Mouse (Mus musculus): ENCODE results near the gene Mprip. TPM values are rescaled to one million over a fixed set of nuclear protein-coding genes. Genes with fewer than 3 reads are reported as not detected.

The Mprip gene
- polyA plus RNA-seq, 1 experiment: 3.0 TPM

DNA sequence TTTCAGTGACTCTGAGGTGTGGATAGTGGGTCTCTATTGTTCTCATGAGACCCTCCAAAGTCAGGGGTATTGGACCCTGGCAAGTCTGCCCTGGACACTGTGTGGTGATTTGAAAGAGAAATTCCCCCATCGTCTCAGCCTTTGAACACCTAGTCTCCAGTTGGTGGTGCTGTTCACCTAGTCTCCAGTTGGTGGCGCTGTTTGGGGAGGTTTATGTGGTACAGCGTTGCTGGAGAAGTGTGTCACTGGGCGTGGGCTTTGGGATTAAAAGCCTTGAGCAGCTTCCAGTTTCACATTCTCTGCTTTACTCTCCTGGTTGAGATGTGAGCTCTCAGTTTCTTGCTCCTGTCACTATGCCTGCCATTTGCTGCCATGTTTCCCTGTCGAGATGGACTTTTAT is 28.1 kb upstream of the Mprip start:
- Histone ChIP-seq H3K4me1 (ENCODE audit: control insufficient read depth) (peaks cover 3% of the 10 kb centered on the region; the same call in 1 of the 2 replicates), H3K36me3 (ENCODE audit: control insufficient read depth) (no peaks in the 10 kb centered on the region), H3K9me3 (ENCODE audit: control insufficient read depth, low read length) (no peaks in the 10 kb centered on the region), H3K27me3 (ENCODE audit: control insufficient read depth) (no peaks in the 10 kb centered on the region), H3K4me3 (replicated peaks) (no peak overlapping the region)
- TF ChIP-seq GATA1 (IDR thresholded peaks at IDR 0.05; ENCODE audit: low read length) (no peak), TAL1 (IDR thresholded peaks at IDR 0.05; ENCODE audit: low read length) (no peak)

GRCm38 (mm10) chr11:59634001-59634660 is 27.0 kb upstream of the Mprip start:
- no peaks in the 10 kb centered on the region for H3K36me3 ChIP-seq (ENCODE audit: control insufficient read depth)
- TF ChIP-seq GATA1 (IDR thresholded peaks at IDR 0.05; ENCODE audit: low read length): no peak
- no peaks in the 10 kb centered on the region for H3K27me3 ChIP-seq (ENCODE audit: control insufficient read depth)
- H3K9me3 ChIP-seq (ENCODE audit: control insufficient read depth, low read length): no peaks in the 10 kb centered on the region
- no peak overlapping the region for H3K4me3 ChIP-seq (replicated peaks)
- H3K4me1 ChIP-seq (ENCODE audit: control insufficient read depth): peaks cover 3% of the 10 kb centered on the region; the same call in 1 of the 2 replicates

DNA sequence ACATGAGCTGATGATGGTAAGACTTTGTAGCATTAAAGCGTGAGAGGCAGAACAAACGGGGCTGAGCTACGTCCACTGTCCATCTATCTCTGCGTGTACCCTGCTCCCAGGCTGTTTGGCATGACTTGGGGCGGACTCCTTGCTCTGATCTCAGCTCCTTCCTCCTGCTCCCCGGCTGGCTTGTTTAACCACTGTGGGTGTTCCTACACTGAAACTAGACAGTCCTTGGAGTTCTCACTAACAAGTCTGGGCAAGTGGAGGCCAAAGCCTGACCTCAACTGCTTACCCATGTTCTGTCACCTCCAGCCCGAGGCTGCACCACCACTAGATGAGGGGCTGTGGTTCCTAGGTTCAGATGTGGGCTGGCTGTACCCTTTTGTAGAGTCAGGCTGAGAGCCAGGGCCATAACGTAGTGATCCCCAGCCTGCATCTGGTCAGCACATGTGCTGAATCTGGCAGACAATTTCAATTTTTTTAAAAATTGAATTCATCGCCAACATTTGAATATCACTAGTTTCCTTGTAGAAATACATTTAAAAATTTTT is 25.8 kb upstream of the Mprip start:
- Histone ChIP-seq H3K4me3 (replicated peaks) (no peak overlapping the region), H3K9me3 (ENCODE audit: control insufficient read depth, low read length) (no peaks in the 10 kb centered on the region), H3K27me3 (ENCODE audit: control insufficient read depth) (no peaks in the 10 kb centered on the region), H3K36me3 (ENCODE audit: control insufficient read depth) (no peaks in the 10 kb centered on the region), H3K4me1 (ENCODE audit: control insufficient read depth) (peaks cover 3% of the 10 kb centered on the region; the same call in 1 of the 2 replicates)
- no peak for TF ChIP-seq GATA1 (IDR thresholded peaks at IDR 0.05; ENCODE audit: low read length)
- no peak for TF ChIP-seq TAL1 (IDR thresholded peaks at IDR 0.05; ENCODE audit: low read length)

GRCm38 (mm10) chr11:59635821-59636694 is 25.0 kb upstream of the Mprip start:
- Histone ChIP-seq H3K27me3 (ENCODE audit: control insufficient read depth) (no peaks in the 10 kb centered on the region), H3K4me1 (ENCODE audit: control insufficient read depth) (peaks cover 3% of the 10 kb centered on the region; the same call in 1 of the 2 replicates), H3K36me3 (ENCODE audit: control insufficient read depth) (no peaks in the 10 kb centered on the region), H3K4me3 (replicated peaks) (no peak overlapping the region), H3K9me3 (ENCODE audit: control insufficient read depth, low read length) (no peaks in the 10 kb centered on the region)
- no peak for TF ChIP-seq GATA1 (IDR thresholded peaks at IDR 0.05; ENCODE audit: low read length)
- TF ChIP-seq TAL1 (IDR thresholded peaks at IDR 0.05; ENCODE audit: low read length): no peak

DNA sequence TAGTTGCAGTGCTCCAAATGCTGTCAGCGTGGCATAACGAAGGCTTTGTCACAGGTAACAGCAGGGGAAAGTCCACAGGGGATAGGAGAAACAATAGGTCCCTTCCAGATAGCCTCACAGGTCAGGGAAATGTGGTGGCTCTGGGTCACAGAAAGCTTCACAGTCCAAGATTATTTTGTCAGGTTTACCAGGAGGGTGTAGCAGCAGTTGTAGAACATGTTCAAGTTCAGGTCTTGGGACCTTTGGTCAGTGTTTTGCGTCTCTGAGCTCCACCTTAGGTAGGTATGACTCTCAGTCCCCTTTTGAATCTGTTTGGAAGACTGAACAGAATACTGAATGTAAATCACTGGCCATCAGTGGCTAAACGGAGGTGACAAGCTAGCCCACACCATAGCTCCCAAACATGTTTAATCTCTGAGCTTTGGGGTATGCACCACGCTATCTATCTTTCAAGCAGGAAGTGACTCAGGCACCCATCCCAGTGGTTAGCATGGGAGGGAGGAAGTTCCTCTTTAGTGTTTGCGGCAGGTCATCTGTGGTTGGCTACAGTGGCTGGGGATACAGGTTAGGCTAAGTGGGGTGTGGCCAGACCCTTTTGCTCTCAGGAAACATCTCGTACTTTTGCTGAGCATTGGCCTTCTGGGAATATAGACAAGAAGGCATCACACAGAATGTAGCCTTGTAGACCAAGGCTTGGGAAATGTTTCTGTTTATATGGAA is 24.2 kb upstream of the Mprip start:
- H3K4me1 ChIP-seq (ENCODE audit: control insufficient read depth): peaks cover 3% of the 10 kb centered on the region; the same call in 1 of the 2 replicates
- no peaks in the 10 kb centered on the region for H3K9me3 ChIP-seq (ENCODE audit: control insufficient read depth, low read length)
- no peak overlapping the region for H3K4me3 ChIP-seq (replicated peaks)
- TF ChIP-seq GATA1 (IDR thresholded peaks at IDR 0.05; ENCODE audit: low read length) (no peak), TAL1 (IDR thresholded peaks at IDR 0.05; ENCODE audit: low read length) (no peak)
- H3K36me3 ChIP-seq (ENCODE audit: control insufficient read depth): no peaks in the 10 kb centered on the region
- no peaks in the 10 kb centered on the region for H3K27me3 ChIP-seq (ENCODE audit: control insufficient read depth)

DNA sequence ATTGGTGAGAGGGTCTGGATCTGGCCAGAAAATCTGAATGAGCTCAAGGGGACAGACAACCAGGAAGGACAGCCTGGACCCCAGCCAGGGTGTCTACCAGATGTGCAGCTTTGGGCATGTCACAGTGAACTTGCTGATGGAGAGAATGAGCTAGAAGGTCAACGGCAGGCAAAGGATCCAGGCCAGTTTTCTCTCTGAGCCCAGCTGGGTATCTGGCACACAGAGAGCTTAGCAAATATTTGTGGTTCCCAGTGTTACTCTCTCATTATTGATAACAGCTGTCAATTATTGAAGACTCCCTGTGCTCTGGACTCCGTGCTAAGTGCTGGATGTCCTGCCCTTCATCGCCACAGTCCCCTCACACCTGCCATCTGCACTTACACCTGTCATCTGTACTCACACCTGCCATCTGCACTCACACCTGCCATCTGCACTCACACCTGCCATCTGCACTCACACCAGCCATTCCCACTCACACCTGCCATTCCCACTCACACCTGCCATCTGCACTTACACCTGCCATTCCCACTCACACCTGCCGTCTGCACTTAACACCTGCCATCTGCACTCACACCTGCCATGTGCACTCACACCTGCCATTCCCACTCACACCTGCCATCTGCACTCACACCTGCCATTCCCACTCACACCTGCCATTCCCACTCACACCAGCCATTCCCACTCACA is 21.0 kb upstream of the Mprip start:
- Histone ChIP-seq H3K4me3 (replicated peaks) (no peak overlapping the region), H3K9me3 (ENCODE audit: control insufficient read depth, low read length) (no peaks in the 10 kb centered on the region), H3K4me1 (ENCODE audit: control insufficient read depth) (no peaks in the 10 kb centered on the region), H3K27me3 (ENCODE audit: control insufficient read depth) (peaks cover 4% of the 10 kb centered on the region), H3K36me3 (ENCODE audit: control insufficient read depth) (no peaks in the 10 kb centered on the region)
- no peak for TF ChIP-seq TAL1 (IDR thresholded peaks at IDR 0.05; ENCODE audit: low read length)
- no peak for TF ChIP-seq GATA1 (IDR thresholded peaks at IDR 0.05; ENCODE audit: low read length)

DNA sequence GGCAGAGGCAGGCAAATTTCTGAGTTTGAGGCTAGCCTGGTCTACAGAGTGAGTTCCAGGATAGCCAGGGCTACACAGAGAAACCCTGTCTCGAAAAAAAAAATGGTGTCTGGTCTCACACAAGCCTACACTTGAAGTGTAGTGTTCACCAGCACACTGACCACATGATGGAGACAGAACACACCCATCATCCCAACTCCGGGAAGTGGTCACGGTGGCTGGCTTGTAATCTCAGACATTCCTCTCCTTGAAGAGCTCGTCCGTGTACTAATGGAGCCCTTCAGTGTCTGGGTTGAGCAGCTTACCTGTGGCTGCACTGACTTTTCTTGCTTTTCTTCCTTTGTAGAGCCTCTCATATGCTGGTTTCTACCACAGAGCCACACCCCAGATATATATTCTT is 19.9 kb upstream of the Mprip start:
- TF ChIP-seq GATA1 (IDR thresholded peaks at IDR 0.05; ENCODE audit: low read length) (no peak), TAL1 (IDR thresholded peaks at IDR 0.05; ENCODE audit: low read length) (no peak)
- Histone ChIP-seq H3K4me1 (ENCODE audit: control insufficient read depth) (no peaks in the 10 kb centered on the region), H3K27me3 (ENCODE audit: control insufficient read depth) (peaks cover 4% of the 10 kb centered on the region), H3K36me3 (ENCODE audit: control insufficient read depth) (no peaks in the 10 kb centered on the region), H3K4me3 (replicated peaks) (no peak overlapping the region), H3K9me3 (ENCODE audit: control insufficient read depth, low read length) (no peaks in the 10 kb centered on the region)

- Histone ChIP-seq H3K4me3 (replicated peaks) (no peak overlapping the region), H3K4me1 (ENCODE audit: control insufficient read depth) (no peaks in the 10 kb centered on the region), H3K36me3 (ENCODE audit: control insufficient read depth) (no peaks in the 10 kb centered on the region), H3K27me3 (ENCODE audit: control insufficient read depth) (peaks cover 4% of the 10 kb centered on the region), H3K9me3 (ENCODE audit: control insufficient read depth, low read length) (no peaks in the 10 kb centered on the region)
- TF ChIP-seq GATA1 (IDR thresholded peaks at IDR 0.05; ENCODE audit: low read length) (no peak), TAL1 (IDR thresholded peaks at IDR 0.05; ENCODE audit: low read length) (no peak)
Observed at GRCm38 (mm10) chr11:59642420-59642819, 18.7 kb upstream of the Mprip start.

Measured in erythroblast, embryonic 14.5 days (primary cell).